Mouse (Mus musculus): ENCODE data around the gene Zc3h10. TPM values are rescaled to one million over a fixed set of nuclear protein-coding genes. Genes with fewer than 3 reads are reported as not detected.
"Not testable (repeated sequence)": the region's sequence is repeated elsewhere in the genome, so short reads cannot be mapped to it uniquely, and the experiment has no call there.

Gene Zc3h10
- polyA plus RNA-seq, 1 experiment from 2014 or later = 9.9 TPM

GRCm38 (mm10) chr10:128493319-128493694 is 54.3 kb downstream of the Zc3h10 start:
- Histone ChIP-seq H3K4me3 (ENCODE audit: low read depth, low read length) (peak overlapping the region; percentile 81), H3K27ac (ENCODE audit: low read depth, low read length) (peak overlapping the region; percentile 89), H3K27me3 (replicated peaks; ENCODE audit: control insufficient read depth, insufficient read depth, low read length) (no peaks in the 10 kb centered on the region), H3K9ac (ENCODE audit: low read depth, low read length) (peak overlapping the region; percentile 82), H3K36me3 (ENCODE audit: control insufficient read depth, insufficient read depth, low read length) (peaks cover 22% of the 10 kb centered on the region), H3K9me3 (ENCODE audit: control insufficient read depth, low read length) (no peaks in the 10 kb centered on the region), H3K4me2 (peak overlapping the region; percentile 78), H3K4me1 (replicated peaks; ENCODE audit: control insufficient read depth, insufficient read depth, low read length) (peaks cover 42% of the 10 kb centered on the region)
- peak; percentile 22 for ATAC-seq (replicated peaks; ENCODE audit: low FRiP score)
- WGBS = 0% methylated on average over 12 of the region's 12 CpGs
- DNase-seq (ENCODE audit: low spot score) = no peak

GRCm38 (mm10) chr10:128492633-128493311 is 54.8 kb downstream of the Zc3h10 start:
- peak; percentile 62 for ATAC-seq (replicated peaks; ENCODE audit: low FRiP score)
- DNase-seq (ENCODE audit: low spot score) = peak; percentile 63
- H3K27ac ChIP-seq (ENCODE audit: low read depth, low read length) = peak overlapping the region; percentile 89
- 28% methylated on average over 12 of the region's 12 CpGs for WGBS
- peak overlapping the region; percentile 78 for H3K4me2 ChIP-seq
- H3K4me1 ChIP-seq (replicated peaks; ENCODE audit: control insufficient read depth, insufficient read depth, low read length) = peaks cover 38% of the 10 kb centered on the region
- H3K9me3 ChIP-seq (ENCODE audit: control insufficient read depth, low read length) = no peaks in the 10 kb centered on the region
- H3K36me3 ChIP-seq (ENCODE audit: control insufficient read depth, insufficient read depth, low read length) = peaks cover 27% of the 10 kb centered on the region
- no peaks in the 10 kb centered on the region for H3K27me3 ChIP-seq (replicated peaks; ENCODE audit: control insufficient read depth, insufficient read depth, low read length)
- H3K4me3 ChIP-seq (ENCODE audit: low read depth, low read length) = peak overlapping the region; percentile 81
- peak overlapping the region; percentile 82 for H3K9ac ChIP-seq (ENCODE audit: low read depth, low read length)

- H3K9me3 ChIP-seq (ENCODE audit: control insufficient read depth, low read length); ATAC-seq (replicated peaks; ENCODE audit: low FRiP score); H3K27me3 ChIP-seq (replicated peaks; ENCODE audit: control insufficient read depth, insufficient read depth, low read length); DNase-seq (ENCODE audit: low spot score): not testable (repeated sequence)
- Histone ChIP-seq H3K4me2 (peak overlapping the region; percentile 78), H3K9ac (ENCODE audit: low read depth, low read length) (peak overlapping the region; percentile 82), H3K4me1 (replicated peaks; ENCODE audit: control insufficient read depth, insufficient read depth, low read length) (peaks cover 36% of the 10 kb centered on the region), H3K36me3 (ENCODE audit: control insufficient read depth, insufficient read depth, low read length) (peaks cover 34% of the 10 kb centered on the region), H3K27ac (ENCODE audit: low read depth, low read length) (peak overlapping the region; percentile 89), H3K4me3 (ENCODE audit: low read depth, low read length) (peak overlapping the region; percentile 81)
- WGBS = 63% methylated on average over 8 of the region's 8 CpGs
These were observed 55.5 kb downstream of the Zc3h10 start for GRCm38 (mm10) chr10:128492051-128492450.

Small RNA genes lying within 50 kb of the gene (microRNA-seq; reads per million reads assigned to microRNA genes)
- gene Gm47275 (ENCODE audit: borderline number of aligned reads) (1.1 reads per million), gene Mir6916 (ENCODE audit: borderline number of aligned reads) (not detected), gene Mir6917 (ENCODE audit: borderline number of aligned reads) (not detected)

Other genes with a start within 250 kb of the Zc3h10 start
- 0.12 and 0.22 TPM in 2 replicates for gene Il23a, start 249.0 kb downstream of the Zc3h10 start, polyA plus RNA-seq (2014; fragmentation: Nextera tagmentation; extraction: Ambion mirVana)
- 27.8 and 29.9 TPM in 2 replicates for gene Pan2, start 244.4 kb downstream of the Zc3h10 start, polyA plus RNA-seq (2014; fragmentation: Nextera tagmentation; extraction: Ambion mirVana)
- gene Cnpy2, start 225.3 kb downstream of the Zc3h10 start, polyA plus RNA-seq (2014; fragmentation: Nextera tagmentation; extraction: Ambion mirVana) = 195 and 221 TPM in 2 replicates
- gene Cs, start 210.0 kb downstream of the Zc3h10 start, polyA plus RNA-seq (2014; fragmentation: Nextera tagmentation; extraction: Ambion mirVana) = 255 and 280 TPM in 2 replicates
- 8.4 and 10.5 TPM in 2 replicates for gene Coq10a, start 178.8 kb downstream of the Zc3h10 start, polyA plus RNA-seq (2014; fragmentation: Nextera tagmentation; extraction: Ambion mirVana)
- gene Ankrd52, start 170.7 kb downstream of the Zc3h10 start, polyA plus RNA-seq (2014; fragmentation: Nextera tagmentation; extraction: Ambion mirVana) = 12.2 and 13.4 TPM in 2 replicates
- 16.5 and 17.6 TPM in 2 replicates for gene Slc39a5, start 146.5 kb downstream of the Zc3h10 start, polyA plus RNA-seq (2014; fragmentation: Nextera tagmentation; extraction: Ambion mirVana)
- gene Nabp2, start 136.3 kb downstream of the Zc3h10 start, polyA plus RNA-seq (2014; fragmentation: Nextera tagmentation; extraction: Ambion mirVana) = 101 and 104 TPM in 2 replicates
- gene Rnf41, start 136.1 kb downstream of the Zc3h10 start, polyA plus RNA-seq (2014; fragmentation: Nextera tagmentation; extraction: Ambion mirVana) = 19.1 and 20.4 TPM in 2 replicates
- gene Smarcc2, start 88.5 kb downstream of the Zc3h10 start, polyA plus RNA-seq (2014; fragmentation: Nextera tagmentation; extraction: Ambion mirVana) = 59.0 and 59.7 TPM in 2 replicates
- gene Myl6, start 53.6 kb downstream of the Zc3h10 start, polyA plus RNA-seq (2014; fragmentation: Nextera tagmentation; extraction: Ambion mirVana) = 639 and 685 TPM in 2 replicates
- gene Myl6b, start 49.1 kb downstream of the Zc3h10 start, polyA plus RNA-seq (2014; fragmentation: Nextera tagmentation; extraction: Ambion mirVana) = 3.9 and 4.2 TPM in 2 replicates
- 19.1 TPM in 2 replicates for gene Esyt1, start 21.9 kb downstream of the Zc3h10 start, polyA plus RNA-seq (2014; fragmentation: Nextera tagmentation; extraction: Ambion mirVana)
- gene Rpl41, start 1.5 kb upstream of the Zc3h10 start, polyA plus RNA-seq (2014; fragmentation: Nextera tagmentation; extraction: Ambion mirVana) = 3,476 and 3,859 TPM in 2 replicates
- 384 and 397 TPM in 2 replicates for gene Pa2g4, start 18.2 kb upstream of the Zc3h10 start, polyA plus RNA-seq (2014; fragmentation: Nextera tagmentation; extraction: Ambion mirVana)
- gene Erbb3, start 41.9 kb upstream of the Zc3h10 start, polyA plus RNA-seq (2014; fragmentation: Nextera tagmentation; extraction: Ambion mirVana) = 3.0 and 3.7 TPM in 2 replicates
- gene Rps26, start 79.0 kb upstream of the Zc3h10 start, polyA plus RNA-seq (2014; fragmentation: Nextera tagmentation; extraction: Ambion mirVana) = 848 and 955 TPM in 2 replicates
- 0.96 and 1.3 TPM in 2 replicates for gene Ikzf4, start 98.2 kb upstream of the Zc3h10 start, polyA plus RNA-seq (2014; fragmentation: Nextera tagmentation; extraction: Ambion mirVana)
- gene Suox, start 126.3 kb upstream of the Zc3h10 start, polyA plus RNA-seq (2014; fragmentation: Nextera tagmentation; extraction: Ambion mirVana) = 12.4 and 12.5 TPM in 2 replicates
- 46.9 and 47.1 TPM in 2 replicates for gene Rab5b, start 148.5 kb upstream of the Zc3h10 start, polyA plus RNA-seq (2014; fragmentation: Nextera tagmentation; extraction: Ambion mirVana)
- 0.83 and 0.85 TPM in 2 replicates for gene Pmel, start 156.4 kb upstream of the Zc3h10 start, polyA plus RNA-seq (2014; fragmentation: Nextera tagmentation; extraction: Ambion mirVana)
- 102 and 117 TPM in 2 replicates for gene Cdk2, start 157.3 kb upstream of the Zc3h10 start, polyA plus RNA-seq (2014; fragmentation: Nextera tagmentation; extraction: Ambion mirVana)
- 4.6 and 5.5 TPM in 2 replicates for gene Dgka, start 197.1 kb upstream of the Zc3h10 start, polyA plus RNA-seq (2014; fragmentation: Nextera tagmentation; extraction: Ambion mirVana)
- 40.1 and 42.1 TPM in 2 replicates for gene Pym1, start 200.1 kb upstream of the Zc3h10 start, polyA plus RNA-seq (2014; fragmentation: Nextera tagmentation; extraction: Ambion mirVana)
- gene Mmp19, start 243.1 kb upstream of the Zc3h10 start, polyA plus RNA-seq (2014; fragmentation: Nextera tagmentation; extraction: Ambion mirVana) = 9.2 and 10.2 TPM in 2 replicates

Measured in liver, embryonic 11.5 days (tissue).